Mouse (Mus musculus) right cerebral cortex, postnatal 4 days (tissue): ENCODE measurements around the gene Ulk4.

Source experiments
- DNase-seq: peaks from one replicate; pipeline ENCODE4 v3.0.0-alpha.2; 2022

Ulk4 gene

DNA sequence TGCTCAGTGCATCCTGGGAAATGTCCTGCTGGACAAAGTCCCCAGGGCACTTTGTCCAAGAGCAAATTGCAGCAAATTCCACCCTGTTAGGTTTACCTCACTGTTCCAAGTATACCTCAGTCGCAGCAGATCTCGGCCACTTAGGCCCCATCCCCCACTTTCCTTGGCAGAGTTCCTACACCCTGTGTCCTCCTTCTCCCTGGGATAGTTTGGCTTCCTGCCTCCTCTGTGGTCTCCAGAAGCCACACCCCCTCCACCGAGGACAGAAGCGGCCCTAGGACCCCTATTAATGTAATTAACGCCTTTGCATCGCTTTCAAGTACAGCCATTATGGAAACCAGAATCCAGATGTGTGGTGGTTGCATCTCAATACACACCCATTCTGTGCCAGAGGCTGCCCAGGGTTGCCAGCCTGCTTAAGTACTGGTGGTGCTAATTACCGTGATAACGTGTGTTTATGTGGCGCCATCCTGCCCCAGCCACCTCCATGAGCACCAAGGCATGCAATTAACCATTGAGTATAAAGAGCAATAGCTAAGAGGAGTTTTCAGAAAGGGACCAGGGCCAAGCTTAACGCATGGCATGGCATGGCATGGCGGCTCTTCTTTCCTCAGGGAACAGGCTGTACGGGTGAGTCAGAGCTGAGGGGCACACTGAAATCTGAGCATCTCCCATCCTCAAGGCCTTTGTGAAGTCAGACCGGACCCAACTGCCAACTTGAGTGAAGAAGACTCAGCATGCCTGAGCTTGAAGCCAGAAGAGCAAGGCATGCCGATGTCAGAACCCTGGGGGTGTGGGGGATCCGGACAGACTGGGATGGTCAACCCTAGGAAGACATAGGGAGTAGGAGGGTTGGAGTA, 275.1 kb downstream of the Ulk4 start:
- peak; percentile 32 for DNase-seq

DNA sequence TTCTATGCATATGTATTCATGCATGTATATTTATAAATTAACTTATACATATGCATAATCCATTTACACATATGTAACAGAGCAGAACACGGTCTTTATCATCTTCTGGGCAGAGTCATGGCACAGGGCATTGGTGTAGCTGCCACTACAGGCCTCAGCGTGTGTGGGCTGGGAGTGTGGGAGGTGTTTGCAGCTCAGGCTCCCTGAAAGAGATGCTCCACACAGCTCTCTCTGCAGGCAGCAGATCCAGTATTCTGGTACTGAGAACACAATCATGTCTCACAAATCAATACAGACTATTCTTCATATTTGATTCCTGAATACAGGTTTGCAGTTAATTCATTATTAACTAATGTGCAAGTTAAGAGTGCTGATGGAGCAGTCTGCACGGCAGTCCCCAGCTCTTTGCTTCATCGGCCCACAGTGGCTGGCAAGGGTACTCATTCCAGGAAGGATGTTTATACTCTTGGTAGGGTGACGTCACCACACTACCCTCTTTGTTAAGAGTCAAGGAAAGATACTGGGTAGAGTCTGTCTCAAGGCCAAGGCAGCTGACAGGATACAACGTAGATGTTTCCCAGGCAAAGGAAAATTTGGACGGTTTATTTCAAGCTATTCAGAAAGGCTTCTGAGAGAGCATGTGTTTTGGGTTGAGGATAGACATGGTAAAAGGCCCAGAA, 276.2 kb downstream of the Ulk4 start:
- DNase-seq = no peak

DNA sequence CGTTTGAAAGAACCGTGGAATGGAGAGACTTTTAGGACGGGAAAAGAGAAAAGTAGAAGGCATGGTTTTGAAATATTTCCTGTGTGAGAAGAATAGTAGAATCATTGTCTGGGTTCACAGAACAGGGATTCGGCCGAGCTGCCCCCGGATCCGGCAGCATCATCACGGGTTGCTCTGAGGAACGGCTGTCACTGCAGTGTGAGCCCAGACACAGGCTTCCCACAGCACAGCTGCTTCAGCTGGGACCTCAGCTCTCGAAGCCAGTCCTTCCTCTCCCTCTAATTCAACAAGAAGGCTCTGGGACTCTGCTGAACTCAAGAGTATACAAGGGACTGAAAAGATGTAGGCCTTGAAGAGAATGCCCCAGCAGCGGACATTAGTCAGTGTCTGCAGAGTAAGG, 278.3 kb downstream of the Ulk4 start:
- no peak for DNase-seq

DNA sequence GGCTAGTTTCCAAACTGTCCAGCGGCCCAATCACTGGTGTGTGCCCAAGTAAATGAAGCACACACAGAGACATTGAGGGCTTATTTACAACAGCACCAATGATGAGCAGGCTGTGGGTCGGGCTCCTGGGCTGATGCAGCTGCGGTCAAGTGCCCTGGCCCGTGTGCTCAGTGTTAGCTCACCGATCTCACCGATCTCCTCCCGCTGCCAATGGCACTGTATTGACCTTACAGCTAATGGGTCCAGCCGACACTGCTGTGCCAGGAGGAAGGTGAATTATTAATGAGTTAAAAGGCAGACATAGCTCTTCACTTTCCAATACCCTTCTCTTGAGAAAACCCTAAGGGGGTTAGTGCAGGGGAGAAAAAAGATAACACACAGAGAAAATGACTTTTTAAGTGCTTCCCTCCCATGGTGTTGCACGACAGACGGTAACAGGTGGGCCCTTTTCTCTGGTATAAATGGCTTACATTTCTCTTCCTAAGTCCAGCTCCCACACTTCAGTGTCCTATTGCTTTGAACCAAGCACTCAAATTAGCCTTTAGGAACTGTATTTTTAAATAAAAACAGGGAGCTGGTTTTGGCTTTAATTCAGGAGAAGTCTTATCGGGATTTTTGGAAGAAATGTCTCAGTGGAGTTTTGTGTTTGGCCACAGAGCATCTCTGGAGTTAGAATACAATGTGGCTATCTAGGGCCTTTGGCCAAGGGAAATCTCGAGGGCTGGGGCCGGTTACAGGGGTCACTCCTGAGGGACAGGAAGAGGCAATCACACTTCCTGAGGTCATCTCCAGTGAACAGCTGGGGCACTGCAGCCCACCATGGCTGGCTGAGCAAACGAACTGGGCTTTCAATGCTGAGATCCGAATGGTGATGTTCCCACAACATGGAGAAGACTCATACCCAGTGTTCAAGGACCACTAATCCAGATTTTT, 282.5 kb downstream of the Ulk4 start:
- no peak for DNase-seq

DNA sequence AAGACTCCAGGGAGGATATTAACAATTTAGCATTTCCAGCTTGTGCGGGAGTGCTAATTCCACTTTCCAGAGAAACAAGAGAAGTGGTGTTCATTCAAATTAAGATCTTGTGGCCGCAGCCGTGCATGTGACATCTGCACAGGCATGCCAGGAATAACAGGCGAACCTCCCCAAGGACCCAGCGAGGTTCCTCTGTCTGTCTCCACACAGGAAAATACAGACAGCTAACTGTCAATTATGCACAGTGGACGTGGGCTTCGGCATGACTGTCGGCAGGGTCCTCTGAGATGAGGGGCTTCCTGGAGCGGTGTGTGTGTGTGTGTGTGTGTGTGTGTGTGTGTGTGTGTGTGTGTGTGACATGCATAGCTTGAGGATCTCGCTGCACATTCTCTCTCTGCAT, 284.0 kb downstream of the Ulk4 start:
- no peak for DNase-seq

DNA sequence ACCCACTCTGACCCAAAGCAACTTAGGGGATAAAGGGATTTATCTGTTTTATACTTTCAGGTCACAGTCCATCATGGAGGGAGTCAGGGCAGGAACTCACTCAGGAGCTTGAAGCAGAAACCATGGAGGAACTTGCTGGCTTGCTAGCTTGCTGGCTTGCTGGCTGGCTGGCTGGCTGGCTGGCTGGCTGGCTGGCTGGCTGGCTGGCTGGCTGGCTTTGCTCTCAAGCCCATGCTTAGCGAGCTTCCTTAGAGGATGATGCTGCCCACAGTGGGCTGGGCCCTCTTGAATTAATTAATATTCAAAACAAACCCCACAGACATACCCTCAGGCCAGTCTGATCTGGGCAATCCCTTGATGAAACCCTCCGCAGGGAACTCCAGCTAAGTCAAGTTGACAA, 285.2 kb downstream of the Ulk4 start:
- DNase-seq = no peak

DNA sequence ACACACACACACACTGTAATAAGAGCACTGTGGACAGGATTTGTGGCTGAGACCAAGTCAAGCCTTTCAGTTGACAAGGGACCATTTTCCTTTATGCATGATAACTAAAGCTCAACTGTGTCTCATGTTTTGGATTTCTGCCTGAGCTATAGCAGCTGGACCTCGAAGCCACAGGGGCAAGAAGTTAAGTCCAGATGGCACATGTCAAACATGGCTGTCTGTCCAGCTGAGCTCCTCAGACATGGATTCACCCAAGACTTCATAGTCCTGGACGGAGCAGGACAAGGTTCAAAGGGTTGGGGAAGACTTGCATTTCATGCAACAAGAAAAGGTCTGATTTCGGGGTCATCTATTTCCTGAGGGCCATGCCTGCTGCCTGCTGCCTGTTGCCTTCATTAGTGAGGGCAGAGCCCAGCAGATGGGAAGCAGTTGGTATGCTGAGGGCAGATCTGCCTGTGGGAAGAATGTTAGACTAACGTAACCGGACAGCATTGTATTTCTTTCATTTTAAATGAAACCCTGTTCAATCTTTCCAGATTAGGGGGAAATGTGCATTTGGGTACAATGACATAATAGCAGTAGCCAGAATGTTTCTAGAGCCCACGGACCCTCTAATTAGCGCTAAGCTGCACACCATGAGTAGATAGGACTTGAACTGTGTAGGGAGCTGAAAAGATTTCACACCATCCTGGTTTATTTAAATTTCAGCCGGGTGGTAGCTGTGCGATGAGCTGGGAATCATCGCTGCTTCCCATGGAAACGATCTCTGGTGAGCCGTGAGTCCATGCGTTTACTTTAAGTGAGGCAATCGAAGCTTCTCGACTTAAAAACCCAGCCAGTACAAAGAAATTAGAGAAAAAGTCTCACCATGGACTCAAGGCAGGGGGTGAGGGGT, 286.9 kb downstream of the Ulk4 start:
- DNase-seq = no peak

DNA sequence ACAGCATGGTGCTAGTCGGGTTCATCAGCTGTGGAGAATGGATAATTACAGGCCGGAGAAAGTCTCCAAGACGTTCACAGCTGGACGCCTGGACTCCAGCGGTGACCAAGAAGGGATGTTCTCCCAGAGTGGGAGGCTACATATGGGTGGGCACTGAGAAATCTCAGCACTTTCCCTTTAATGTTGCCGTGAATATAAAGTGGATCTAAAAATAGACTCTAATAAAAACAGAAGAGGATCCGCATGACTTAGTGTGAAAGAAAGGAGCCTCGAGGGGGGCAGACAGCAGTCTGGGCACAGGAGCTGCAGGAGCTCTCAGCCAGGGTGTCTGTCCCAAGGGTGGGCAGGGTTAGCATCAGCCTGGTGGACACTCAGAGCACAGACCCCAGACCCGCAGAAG, 288.9 kb downstream of the Ulk4 start:
- DNase-seq = no peak

DNA sequence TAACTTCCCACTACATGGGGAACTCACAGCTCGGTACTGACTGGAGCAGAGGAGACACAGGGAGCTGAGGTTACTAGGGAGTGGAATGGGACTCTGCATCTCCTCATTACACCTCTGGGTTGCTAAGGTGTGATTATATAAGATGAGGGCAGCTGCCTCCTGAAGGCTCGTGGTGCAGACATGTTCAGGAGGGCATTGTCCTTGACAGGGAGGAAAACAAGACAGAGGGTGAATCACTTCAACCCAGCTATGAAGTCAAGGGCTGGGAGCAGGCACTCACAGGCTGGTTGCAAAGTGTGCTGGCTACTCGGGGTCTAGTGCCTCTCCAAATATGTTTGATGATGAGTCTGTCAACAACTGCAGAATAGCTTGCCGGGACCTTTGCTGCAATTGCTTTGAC, 290.0 kb downstream of the Ulk4 start:
- DNase-seq = no peak

DNA sequence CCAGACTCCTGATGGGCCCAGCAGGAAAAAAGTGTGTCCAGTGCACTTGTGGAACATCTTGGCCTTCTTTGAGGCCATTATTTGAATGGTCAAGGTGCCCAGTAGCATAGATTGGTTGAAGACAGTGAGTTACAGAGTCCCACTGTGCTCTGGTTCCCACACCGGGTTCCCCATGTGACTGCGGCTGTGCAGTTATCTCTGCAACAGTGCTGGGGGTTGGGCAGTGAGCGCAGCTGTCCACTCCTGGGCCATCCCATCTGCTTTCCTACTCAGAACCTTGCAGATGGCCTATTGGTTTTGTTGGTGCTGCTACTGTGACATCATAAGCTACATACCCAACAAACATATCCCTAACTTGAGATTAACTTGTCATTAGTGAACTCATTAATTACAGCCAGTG, 290.7 kb downstream of the Ulk4 start:
- DNase-seq = no peak

DNA sequence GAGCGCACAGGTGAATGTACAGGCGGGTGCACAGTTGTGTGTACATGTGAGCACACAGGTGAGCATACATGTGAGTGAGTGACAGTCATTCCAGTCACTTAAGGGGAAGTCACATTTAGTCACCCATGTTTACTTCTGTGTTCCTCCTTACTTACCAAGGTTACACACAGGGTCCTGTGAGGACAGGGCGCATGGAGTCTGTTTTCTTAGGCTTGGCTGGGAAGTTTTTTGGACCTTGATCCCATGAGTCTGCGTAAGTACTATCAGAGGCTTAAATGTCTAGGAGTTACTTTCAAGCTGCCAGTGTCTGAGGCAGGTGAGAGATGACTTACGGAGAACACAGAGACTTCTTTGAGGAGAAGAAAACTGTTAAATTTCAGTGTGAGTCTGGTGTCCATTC, 291.5 kb downstream of the Ulk4 start:
- no peak for DNase-seq

DNA sequence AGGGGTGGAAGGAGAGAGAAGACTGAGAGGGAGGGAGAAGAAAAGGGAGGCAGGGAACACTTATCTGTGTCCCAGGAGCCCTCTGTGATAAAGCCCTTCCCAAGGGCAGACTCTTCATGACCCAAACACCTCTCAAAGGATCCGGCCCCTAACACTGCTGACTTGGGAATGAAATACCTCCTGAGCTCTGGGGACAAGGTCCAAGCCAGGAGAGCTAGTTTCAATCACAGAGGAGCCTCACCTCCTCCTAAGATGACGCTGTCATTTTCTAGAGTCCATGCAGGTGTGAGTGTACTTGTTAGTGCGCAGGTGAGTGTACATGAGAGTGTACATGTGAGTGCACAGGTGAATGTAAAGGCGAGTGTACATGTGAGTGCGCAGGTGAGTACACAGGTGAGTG, 292.0 kb downstream of the Ulk4 start:
- DNase-seq = no peak

DNA sequence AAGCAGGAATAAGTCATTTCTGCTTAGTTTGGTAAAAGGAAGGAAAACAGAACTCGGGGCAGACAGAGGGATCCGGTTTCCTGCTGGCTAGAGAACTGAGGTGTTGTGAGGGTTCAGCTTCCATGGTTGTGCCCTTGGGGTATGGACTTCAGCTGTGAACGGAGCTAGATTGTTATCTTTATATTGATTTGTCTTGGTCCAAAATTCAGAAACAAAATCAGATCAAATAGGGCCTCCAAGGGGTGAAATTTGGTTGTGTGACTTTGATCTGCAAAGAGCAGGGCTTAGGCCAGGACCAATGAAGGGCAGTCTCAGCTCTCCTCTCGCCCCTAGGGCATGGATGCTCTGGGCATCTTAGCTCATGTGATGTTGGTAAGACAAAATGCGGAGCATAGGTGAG, 292.5 kb downstream of the Ulk4 start:
- DNase-seq = no peak

DNA sequence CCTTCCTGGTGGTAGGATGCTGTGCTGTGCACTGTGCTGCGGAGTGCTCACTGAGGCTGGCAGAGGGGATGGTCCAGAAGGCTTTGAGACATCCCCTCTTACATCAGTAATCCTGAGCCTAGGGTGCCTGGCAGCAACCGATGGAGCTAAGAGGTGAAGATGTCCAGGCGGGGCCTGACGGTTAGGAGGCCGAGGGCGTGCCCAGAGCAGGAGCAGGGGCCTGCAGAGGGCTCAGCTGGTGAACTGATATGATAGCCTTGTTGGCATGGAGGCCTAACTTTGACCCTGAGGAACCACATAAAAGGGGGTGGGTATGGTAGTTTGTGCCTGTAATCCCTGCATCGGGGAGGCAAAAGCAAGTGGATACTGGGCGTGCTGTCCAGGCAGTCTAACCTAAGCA, 293.1 kb downstream of the Ulk4 start:
- no peak for DNase-seq

DNA sequence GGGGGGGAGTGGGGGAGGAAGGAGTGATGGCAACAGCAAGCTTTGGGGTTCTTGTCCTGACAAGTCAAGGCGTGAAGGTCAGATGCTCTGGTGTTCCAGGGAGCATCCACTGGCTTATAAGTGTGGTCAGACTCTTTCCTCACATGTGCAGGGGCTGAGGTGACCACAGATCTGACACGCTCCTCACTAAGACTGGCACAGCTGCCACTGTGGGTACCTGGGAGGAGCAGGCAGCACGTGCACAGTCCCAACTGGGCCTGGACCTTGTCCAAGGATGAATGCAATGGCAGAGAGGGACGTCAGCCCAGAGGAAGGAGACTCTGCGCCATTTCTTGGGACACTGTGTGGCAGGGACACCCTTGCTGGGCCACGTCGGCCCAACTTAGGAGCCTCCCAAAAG, 295.2 kb downstream of the Ulk4 start:
- DNase-seq = no peak

DNA sequence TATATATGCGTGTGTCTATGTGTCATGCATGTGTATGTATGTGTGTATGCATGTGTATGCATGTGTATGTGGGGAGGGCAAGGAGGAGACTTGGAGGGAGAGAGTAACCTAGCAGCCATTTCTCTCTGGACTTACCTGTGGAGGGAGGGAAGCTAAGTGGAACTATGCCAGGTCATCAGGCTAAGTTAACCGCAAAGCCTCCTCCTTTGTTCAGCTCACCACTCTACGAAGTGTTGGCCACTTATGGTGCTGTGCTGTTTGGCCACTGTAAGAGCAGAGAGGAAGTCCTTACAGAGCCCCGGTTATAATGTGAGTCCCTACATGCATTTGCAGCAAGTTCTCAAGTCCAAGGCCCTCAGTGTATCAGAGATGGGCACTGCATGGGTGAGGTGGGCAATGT, 300.1 kb downstream of the Ulk4 start:
- DNase-seq = no peak

DNA sequence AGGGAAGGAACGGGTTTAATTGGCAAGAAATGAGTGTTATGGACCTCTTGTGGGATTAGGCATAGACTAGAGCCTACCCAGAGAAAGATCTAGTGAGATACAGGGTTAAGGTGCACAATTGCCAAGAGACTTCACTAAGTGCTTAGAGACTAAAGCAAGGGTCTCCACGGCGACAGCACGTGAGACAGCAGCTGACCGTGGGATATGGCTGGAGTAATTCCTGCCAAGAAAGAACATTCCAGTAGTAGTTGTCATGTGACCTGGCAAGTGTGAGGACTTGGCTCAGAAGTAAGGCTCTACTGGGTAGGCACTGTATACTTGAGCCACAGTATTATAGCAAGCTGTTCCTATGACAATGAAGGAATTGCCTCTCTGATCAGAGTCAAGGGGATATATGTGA, 300.8 kb downstream of the Ulk4 start:
- no peak for DNase-seq

DNA sequence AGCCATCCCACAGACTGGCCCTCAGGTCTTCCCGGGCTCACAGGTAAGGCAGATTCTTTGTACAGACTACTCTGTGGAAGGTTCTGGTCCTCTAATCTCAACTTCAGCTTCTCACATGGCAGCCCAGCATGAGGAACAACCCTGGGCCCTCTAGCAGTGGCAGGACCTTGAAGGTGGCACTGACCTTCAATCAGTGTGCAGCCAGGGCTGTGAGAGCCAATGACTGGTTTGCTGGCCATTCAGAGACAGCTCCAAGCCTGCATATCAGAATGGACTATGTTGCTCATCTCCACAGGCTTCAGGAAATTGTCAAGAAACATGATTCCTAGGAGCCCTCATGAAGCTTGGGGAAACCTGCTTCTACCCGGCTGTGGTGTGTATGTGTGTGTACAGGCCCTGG, 302.8 kb downstream of the Ulk4 start:
- DNase-seq = no peak

DNA sequence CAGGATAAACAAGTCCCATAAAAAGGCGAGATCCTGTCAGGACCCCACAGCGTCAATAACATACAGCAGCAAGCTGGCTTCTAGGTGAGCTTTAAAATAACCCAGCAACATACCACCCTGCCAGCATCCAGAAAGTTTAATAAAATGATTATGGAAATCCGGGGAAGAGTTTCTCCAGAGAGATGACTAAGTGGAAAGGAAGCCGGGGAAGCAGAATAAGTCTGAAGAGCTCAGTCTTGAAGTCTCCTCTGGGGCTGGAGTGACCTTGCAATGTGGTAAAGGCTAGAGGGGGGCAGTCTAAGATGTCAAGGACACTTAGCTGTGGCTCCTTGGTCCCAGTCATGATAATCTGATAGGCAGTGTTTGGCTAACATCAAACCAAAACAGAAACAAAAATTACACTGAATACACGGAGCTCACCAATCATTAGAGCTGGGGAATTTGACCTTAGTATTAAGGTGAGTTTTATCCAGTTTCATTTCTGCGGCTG, 303.9 kb downstream of the Ulk4 start:
- no peak for DNase-seq

DNA sequence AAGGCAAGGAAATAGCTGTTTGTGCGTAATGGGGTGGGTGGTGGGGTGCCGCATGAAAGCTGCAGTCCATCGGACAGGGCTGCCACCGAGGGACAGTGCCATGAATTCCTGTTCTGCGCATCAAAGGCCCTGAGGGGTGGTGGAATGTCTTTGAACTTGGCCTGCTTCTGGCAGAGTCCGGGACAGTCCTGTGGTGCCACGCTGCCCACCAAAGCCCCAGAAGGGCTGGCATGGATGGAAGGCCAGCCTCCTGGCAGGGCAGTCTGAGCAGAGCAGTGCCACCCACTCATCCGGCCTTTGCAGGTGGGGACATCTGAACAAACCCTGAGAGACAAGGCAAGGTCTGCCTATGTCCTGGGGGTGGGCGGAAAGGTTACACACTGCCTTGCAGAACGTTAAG, 312.0 kb downstream of the Ulk4 start:
- DNase-seq = no peak

DNA sequence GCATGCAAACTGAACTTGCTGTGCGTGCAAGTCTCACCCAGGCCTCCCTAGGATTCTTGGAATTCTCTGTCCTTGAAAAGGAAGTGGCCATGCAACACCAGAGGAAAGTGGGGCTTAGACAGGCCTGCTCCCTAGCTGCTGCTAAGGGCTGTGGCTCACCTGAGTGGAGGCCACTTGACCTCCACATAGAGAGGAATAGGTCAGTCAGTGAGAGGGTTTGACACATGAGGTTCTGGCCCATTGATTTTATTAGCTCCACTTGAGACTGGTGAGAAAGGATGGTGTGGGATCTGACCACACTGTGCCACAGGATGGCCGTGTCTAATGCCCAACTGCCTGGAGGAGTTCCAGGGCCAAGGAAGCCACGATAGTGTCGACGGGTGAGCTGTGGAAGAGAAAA, 312.8 kb downstream of the Ulk4 start:
- DNase-seq = no peak

DNA sequence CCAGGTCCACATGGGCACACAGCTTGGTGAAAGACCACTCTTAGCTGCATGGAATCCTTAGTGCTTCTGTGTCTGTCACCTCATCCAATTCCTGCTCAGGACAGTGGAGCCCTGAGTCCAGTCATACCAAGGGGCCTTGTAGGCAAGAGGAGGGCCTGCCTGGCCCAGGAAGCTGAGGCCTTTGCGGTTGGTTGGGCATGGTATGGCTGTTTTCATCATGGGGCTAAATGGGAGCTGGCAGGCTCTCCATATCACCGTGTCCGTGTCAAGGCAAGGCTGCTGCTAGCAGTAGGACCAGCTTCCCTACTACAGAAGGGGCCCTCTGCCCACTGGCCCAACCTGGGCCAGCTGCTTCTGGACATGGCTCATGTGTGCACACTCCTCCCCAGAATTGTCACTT, 313.3 kb downstream of the Ulk4 start:
- no peak for DNase-seq
